ENCODE assay signal across 27 mouse cellular contexts in genomic region chr9:70851533-70851932, GRCm38 (mm10).
DNase-seq lines count a peak whose midpoint lies in the region; ATAC-seq and TF ChIP-seq lines count a peak whose summit lies in the region.
"Had no signal": no experiment of that assay in that cellular context is flagged by ENCODE, and none has a peak within 500 bp of the region (broad histone marks: within the 10 kb centered on the region; RNA-seq: fewer than 3 reads in every experiment).

No protein-coding gene starts in this region.

- TF ChIP-seq POLR2A in brain, embryonic 14.5 days (IDR thresholded peaks at IDR 0.05; ENCODE audit: borderline replicate concordance, extremely low read depth, insufficient read depth, insufficient read length, poor library complexity, severe bottlenecking): no peak

- H3K4me3 ChIP-seq in hindbrain, embryonic 13.5 days: no peak overlapping the region
- H3K4me3 ChIP-seq in hindbrain, embryonic 10.5 days: no peak overlapping the region
- no peak overlapping the region for H3K4me3 ChIP-seq in midbrain, embryonic 15.5 days
- H3K4me3 ChIP-seq in midbrain, embryonic 13.5 days (replicated peaks): no peak overlapping the region
- H3K4me3 ChIP-seq in midbrain, postnatal 0 days (ENCODE audit: low read depth, low read length): no peak overlapping the region
- H3K4me3 ChIP-seq: forebrain, embryonic 13.5 days; lung, embryonic 15.5 days had no signal

- peak overlapping the region; percentile 71; the same call in 1 of the 2 replicates for H3K27ac ChIP-seq in hindbrain, embryonic 13.5 days
- no peak overlapping the region for H3K27ac ChIP-seq in hindbrain, embryonic 10.5 days
- H3K27ac ChIP-seq in midbrain, embryonic 15.5 days: peak overlapping the region; percentile 17; the same call in 1 of the 2 replicates
- H3K27ac ChIP-seq in midbrain, embryonic 13.5 days: no peak overlapping the region
- peak overlapping the region; percentile 28; the same call in 1 of the 2 replicates for H3K27ac ChIP-seq in midbrain, postnatal 0 days (ENCODE audit: low read depth, low read length)
- H3K27ac ChIP-seq: forebrain, embryonic 13.5 days; lung, embryonic 15.5 days; stomach, postnatal 0 days had no signal

- ATAC-seq in hindbrain, embryonic 13.5 days (ENCODE audit: low FRiP score): peak; percentile 65
- ATAC-seq in midbrain, embryonic 15.5 days (replicated peaks): peak; percentile 70; the same call in 1 of the 2 replicates
- no peak for ATAC-seq in midbrain, embryonic 13.5 days
- ATAC-seq in midbrain, postnatal 0 days (ENCODE audit: low FRiP score): peak; percentile 52; the same call in 1 of the 2 replicates
- no peak for ATAC-seq in megakaryocyte-erythroid progenitor cell, adult 5-6 weeks (replicated peaks; ENCODE audit: low FRiP score, low TSS enrichment, poor library complexity, severe bottlenecking)
- ATAC-seq: forebrain, embryonic 13.5 days; intestine, postnatal 0 days had no signal

- H3K4me1 ChIP-seq in hindbrain, embryonic 13.5 days (replicated peaks): peaks cover 26% of the 10 kb centered on the region
- peaks cover 6% of the 10 kb centered on the region for H3K4me1 ChIP-seq in hindbrain, embryonic 10.5 days (replicated peaks)
- peaks cover 10% of the 10 kb centered on the region; the same call in 1 of the 2 replicates for H3K4me1 ChIP-seq in midbrain, embryonic 15.5 days
- peaks cover 9% of the 10 kb centered on the region; the same call in 1 of the 2 replicates for H3K4me1 ChIP-seq in midbrain, embryonic 13.5 days (replicated peaks)
- no peaks in the 10 kb centered on the region for H3K4me1 ChIP-seq in midbrain, postnatal 0 days (ENCODE audit: insufficient read depth, low read length)

- H3K36me3 ChIP-seq in hindbrain, embryonic 13.5 days: no peaks in the 10 kb centered on the region
- H3K36me3 ChIP-seq in hindbrain, embryonic 10.5 days: no peaks in the 10 kb centered on the region
- H3K36me3 ChIP-seq in midbrain, embryonic 15.5 days (replicated peaks): no peaks in the 10 kb centered on the region
- H3K36me3 ChIP-seq in midbrain, embryonic 13.5 days: no peaks in the 10 kb centered on the region
- no peaks in the 10 kb centered on the region for H3K36me3 ChIP-seq in midbrain, postnatal 0 days (ENCODE audit: insufficient read depth, low read length)
- H3K36me3 ChIP-seq: G1E; lung, embryonic 15.5 days had no signal

- no peaks in the 10 kb centered on the region for H3K9me3 ChIP-seq in hindbrain, embryonic 13.5 days
- H3K9me3 ChIP-seq in hindbrain, embryonic 10.5 days: no peaks in the 10 kb centered on the region
- H3K9me3 ChIP-seq in midbrain, embryonic 15.5 days: no peaks in the 10 kb centered on the region
- no peaks in the 10 kb centered on the region for H3K9me3 ChIP-seq in midbrain, embryonic 13.5 days
- no peaks in the 10 kb centered on the region for H3K9me3 ChIP-seq in midbrain, postnatal 0 days (ENCODE audit: low read length)
- H3K9me3 ChIP-seq: forebrain, embryonic 13.5 days; G1E; lung, embryonic 15.5 days had no signal

- H3K27me3 ChIP-seq in hindbrain, embryonic 13.5 days: no peaks in the 10 kb centered on the region
- no peaks in the 10 kb centered on the region for H3K27me3 ChIP-seq in hindbrain, embryonic 10.5 days (ENCODE audit: insufficient read depth, poor library complexity, severe bottlenecking)
- no peaks in the 10 kb centered on the region for H3K27me3 ChIP-seq in midbrain, embryonic 15.5 days (replicated peaks)
- H3K27me3 ChIP-seq in midbrain, embryonic 13.5 days: no peaks in the 10 kb centered on the region
- no peaks in the 10 kb centered on the region for H3K27me3 ChIP-seq in midbrain, postnatal 0 days (ENCODE audit: insufficient read depth, low read length)
- H3K27me3 ChIP-seq: forebrain, embryonic 13.5 days; lung, embryonic 15.5 days had no signal

- 65% methylated on average over 3 of the region's 3 CpGs for WGBS in hindbrain, embryonic 13.5 days
- 83% methylated on average over 3 of the region's 3 CpGs for WGBS in hindbrain, embryonic 10.5 days
- 68% methylated on average over 3 of the region's 3 CpGs for WGBS in midbrain, embryonic 15.5 days
- 68% methylated on average over 3 of the region's 3 CpGs for WGBS in midbrain, embryonic 13.5 days
- 63% methylated on average over 3 of the region's 3 CpGs for WGBS in midbrain, postnatal 0 days

- no peak for TF ChIP-seq CTCF in brain, embryonic 14.5 days (IDR thresholded peaks at IDR 0.05; ENCODE audit: borderline replicate concordance, extremely low read depth, insufficient read depth, insufficient read length)
- no peak for TF ChIP-seq CTCF in midbrain, postnatal 0 days (IDR thresholded peaks at IDR 0.05)

- DNase-seq in hindbrain, embryonic 10.5 days (ENCODE audit: low spot score): no peak
- peak; percentile 42 for DNase-seq in brain, embryonic 14.5 days (ENCODE audit: low read depth)
- DNase-seq in midbrain, postnatal 0 days (ENCODE audit: low spot score): peak; percentile 61
- DNase-seq in adrenal gland, adult 8-10 months: no peak
- DNase-seq: adrenal gland, postnatal 36 days; cerebellum, adult 11 months; cerebellum, adult 9-10 months; cerebellum, postnatal 36 days; gastrocnemius, postnatal 10 days; heart, postnatal 14 days; kidney, adult 9 months; kidney, postnatal 10 days; layer of hippocampus, postnatal 36 days; liver; lung, postnatal 36 days; right cerebral cortex, postnatal 4 days; thymus, adult 18-20 months; thymus, postnatal 36 days had no signal

- H3K4me2 ChIP-seq in hindbrain, embryonic 13.5 days: no peak overlapping the region
- no peak overlapping the region for H3K4me2 ChIP-seq in midbrain, embryonic 15.5 days
- H3K4me2 ChIP-seq in midbrain, embryonic 13.5 days (replicated peaks): no peak overlapping the region
- no peak overlapping the region for H3K4me2 ChIP-seq in midbrain, postnatal 0 days (ENCODE audit: low read depth, low read length, poor library complexity, severe bottlenecking)
- H3K4me2 ChIP-seq: forebrain, embryonic 13.5 days; lung, embryonic 15.5 days had no signal

- no peak overlapping the region for H3K9ac ChIP-seq in hindbrain, embryonic 13.5 days
- H3K9ac ChIP-seq in midbrain, embryonic 15.5 days: no peak overlapping the region
- no peak overlapping the region for H3K9ac ChIP-seq in midbrain, embryonic 13.5 days (replicated peaks)
- no peak overlapping the region for H3K9ac ChIP-seq in midbrain, postnatal 0 days (replicated peaks; ENCODE audit: low read length, poor library complexity, severe bottlenecking)
- H3K9ac ChIP-seq: forebrain, embryonic 13.5 days; lung, embryonic 15.5 days had no signal

Comparison
In these comparisons a context has a peak if more than half of its experiments do, and no peak if none do; other contexts are left out.
1. ATAC-seq: peak in hindbrain, embryonic 13.5 days (single experiment), midbrain, embryonic 15.5 days (single experiment) and midbrain, postnatal 0 days (single experiment); none in midbrain, embryonic 13.5 days (single experiment) and megakaryocyte-erythroid progenitor cell, adult 5-6 weeks (single experiment).
2. H3K27ac ChIP-seq: peak in hindbrain, embryonic 13.5 days (single experiment), midbrain, embryonic 15.5 days (single experiment) and midbrain, postnatal 0 days (single experiment); none in hindbrain, embryonic 10.5 days (single experiment) and midbrain, embryonic 13.5 days (single experiment).
3. DNase-seq: peak in brain, embryonic 14.5 days (single experiment) and midbrain, postnatal 0 days (single experiment); none in hindbrain, embryonic 10.5 days (single experiment) and adrenal gland, adult 8-10 months (single experiment).